Mouse (Mus musculus) mouse trophoblast stem cell (cell line): ENCODE data around the gene Slc27a3.

Experiments used
- in situ Hi-C, 2 experiments: fragments of 300-500 bp; cut with MseI, MboI; formaldehyde crosslinking; loops; 2 replicates in 1 of 2; 3 replicates in 1 of 2; pipeline ENCODE4 v1.15.1; 2025

The Slc27a3 gene

DNA sequence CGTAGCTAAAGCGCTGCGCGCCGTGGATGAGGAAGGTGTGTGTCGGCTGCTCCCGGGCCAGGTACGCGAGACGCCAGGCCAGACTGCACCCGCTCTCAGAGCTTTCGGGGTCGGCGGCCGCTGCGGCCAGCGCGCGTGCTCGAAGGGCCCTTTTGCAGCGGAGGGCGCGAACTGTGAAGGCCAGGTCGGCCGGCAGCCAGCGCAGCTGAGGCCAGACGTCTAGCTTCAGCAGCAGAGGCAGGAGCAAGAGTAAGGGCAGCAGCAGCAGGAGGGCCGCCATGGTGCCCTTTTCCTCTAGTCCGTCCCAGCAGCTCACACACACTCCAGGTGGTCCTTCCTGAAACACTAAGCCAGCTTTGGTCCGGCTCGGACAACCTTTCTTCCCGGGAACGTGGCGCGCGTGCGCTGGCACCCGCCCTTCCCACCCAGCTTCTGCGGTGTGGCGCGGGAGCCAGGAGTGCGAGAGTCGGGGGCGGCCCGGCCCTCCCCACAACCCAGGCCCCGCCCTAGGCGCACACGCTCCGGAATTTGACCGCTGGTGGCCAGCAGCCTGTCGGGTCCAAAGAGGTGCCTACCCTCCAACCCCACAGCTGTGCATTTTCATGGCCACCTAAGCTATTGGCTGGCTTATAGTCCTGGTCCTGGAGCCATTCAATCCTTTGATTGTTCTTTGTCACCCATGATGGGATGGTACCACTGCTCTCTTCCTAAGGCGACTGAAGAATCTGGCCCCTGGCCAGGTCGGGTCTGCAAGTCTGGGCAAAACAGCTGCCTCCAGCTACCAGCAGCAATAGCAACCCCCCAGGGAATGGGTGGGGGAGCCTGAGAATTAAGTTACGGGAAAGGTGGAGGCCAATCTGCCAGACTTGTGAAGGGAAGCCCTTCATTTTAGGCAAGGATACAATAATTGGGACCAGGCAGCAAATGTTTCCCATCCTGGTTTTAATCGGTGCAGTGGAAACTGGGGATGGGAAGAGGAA lies at the start of gene Slc27a3:
TSS of gene Slc27a3 (minus strand) at position 428 of the 980 bp plus-strand sequence.
- in situ Hi-C loops: no loop called here

GRCm38 (mm10) chr3:90437131-90437530 lies 47.4 kb upstream of the Slc27a3 start:
- in situ Hi-C loops: no loop called here

DNA sequence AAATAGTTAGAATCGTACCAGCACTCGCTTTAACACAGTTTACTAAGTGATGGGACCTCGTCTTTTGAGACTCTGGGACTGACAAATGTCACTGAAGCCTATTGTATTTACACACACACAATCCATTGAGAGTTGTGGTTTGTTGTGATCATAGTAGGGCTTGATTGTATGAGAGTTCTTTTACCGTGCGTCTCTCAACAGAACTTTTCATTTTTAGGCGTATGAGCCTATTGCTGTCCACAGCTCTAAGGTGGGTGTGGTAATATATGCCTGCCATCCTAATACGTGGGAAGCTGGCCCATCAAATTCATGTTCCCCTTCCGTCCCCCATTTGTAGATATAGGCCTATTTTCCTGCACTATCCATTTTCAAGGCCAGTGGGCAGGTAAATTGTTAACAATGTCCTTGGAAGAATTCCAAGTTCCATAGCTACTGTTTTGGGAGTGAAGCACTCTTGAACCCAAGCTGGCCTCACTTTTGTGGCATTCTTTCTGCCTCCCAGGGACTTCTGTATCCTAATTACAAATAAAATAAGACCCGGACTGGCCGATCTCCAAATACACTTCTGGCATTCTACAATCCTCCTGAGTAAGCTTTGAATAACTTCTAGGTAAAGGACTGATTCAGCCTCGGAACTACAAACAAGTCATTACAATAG lies 44.5 kb upstream of the Slc27a3 start:
- in situ Hi-C loops: no loop called here

DNA sequence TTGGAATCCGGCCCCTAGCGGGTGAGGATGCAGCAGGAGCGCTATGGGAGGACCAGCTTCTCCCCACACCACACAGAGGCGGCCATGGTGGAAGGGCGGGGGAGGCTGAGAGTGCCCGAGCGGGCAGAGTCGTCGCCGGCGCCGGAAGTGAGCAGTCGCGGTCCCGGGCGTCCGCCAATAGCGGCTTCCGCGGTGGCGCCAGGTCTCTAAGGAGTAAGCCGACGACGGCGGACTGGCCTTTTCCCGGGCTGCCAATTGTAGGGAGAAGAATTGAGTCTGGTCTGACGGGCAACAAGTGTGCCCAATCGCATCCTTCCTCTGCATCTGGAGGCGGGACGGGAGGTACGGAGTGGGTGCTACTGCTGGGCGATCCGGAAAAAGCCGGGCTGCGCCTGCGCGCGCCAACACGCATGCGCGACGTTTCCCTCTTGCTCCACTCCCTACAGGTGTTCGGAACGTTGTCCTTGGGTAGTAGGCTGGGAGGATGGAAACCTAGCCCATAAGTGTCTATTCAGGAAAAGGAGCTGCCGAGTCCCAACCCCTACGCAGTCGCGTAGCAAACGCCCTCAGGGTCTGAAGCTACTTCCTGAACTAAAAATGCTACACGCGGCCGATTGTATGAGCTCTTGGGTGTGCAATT lies 43.8 kb upstream of the Slc27a3 start, which contains the start of gene Ints3:
TSS of gene Ints3 (minus strand) at position 242 of the 640 bp plus-strand sequence.
- in situ Hi-C loops: no loop called here

DNA sequence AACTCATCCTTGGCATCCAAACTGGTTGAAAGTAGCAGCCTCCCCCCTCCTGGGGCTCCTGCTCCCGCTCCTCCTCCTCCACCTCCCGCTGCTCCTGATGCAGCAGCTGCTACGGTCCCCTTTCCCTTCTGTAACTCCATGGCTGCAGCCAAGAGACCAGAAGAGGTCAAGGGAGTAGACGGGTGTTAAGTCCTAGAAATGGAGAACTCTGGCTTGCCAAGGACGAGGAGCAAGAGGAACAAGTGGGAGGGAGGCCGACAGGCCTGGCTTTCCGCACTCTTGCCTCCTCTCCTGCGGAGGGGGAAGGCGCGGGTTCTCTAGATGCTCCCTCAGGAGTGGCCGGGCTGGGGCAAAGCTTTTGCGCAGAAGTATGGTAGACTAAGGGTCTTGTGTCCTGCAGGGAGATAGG lies 43.1 kb upstream of the Slc27a3 start:
- in situ Hi-C loops: no loop called here

GRCm38 (mm10) chr3:90432348-90432747 lies 42.6 kb upstream of the Slc27a3 start:
- in situ Hi-C loops: no loop called here

- in situ Hi-C loops: no loop called here
Observed at GRCm38 (mm10) chr3:90429576-90429975, 39.8 kb upstream of the Slc27a3 start.

DNA sequence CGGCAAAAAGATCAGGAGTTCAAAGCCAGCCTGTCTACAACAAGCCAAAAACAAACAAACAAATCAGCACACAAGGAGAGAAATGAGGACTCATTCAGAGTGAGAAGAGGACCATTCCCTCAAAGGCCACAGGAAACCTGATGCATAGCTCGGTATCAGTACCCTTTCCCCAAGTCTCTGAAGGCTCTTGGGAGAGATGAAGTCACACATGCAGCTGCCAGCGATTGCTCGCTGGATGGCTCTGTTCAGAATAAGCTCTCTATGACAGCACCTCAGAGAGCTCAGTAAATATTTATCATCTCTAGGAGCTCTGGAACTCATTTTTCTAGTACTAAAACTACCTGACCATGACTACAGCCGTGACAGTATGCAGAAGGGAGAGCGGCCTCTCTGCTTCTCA lies 38.4 kb upstream of the Slc27a3 start:
- in situ Hi-C loops: no loop called here

GRCm38 (mm10) chr3:90427574-90427973 lies 37.8 kb upstream of the Slc27a3 start:
- in situ Hi-C loops: no loop called here

GRCm38 (mm10) chr3:90425499-90425898 lies 35.8 kb upstream of the Slc27a3 start:
- in situ Hi-C loops: no loop called here

DNA sequence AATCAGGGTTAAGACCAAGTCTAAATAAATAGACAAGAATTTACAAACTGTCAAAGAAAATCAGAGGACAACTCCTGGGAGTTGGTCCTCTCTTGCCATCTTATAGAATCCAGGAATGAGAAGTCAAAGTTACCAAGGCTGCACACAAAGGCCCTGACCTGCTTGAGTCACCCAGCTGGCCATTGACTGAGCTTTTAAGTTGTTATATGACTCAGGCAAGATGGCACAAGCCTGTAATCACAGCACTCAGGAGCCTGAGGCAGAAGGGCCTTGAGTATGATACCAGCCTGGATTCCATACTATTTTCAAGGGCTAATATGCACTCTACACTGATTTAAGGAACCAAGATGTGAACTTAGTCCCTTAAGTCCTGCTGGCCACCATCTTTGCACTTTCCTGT lies 33.8 kb upstream of the Slc27a3 start:
- in situ Hi-C loops: no loop called here

DNA sequence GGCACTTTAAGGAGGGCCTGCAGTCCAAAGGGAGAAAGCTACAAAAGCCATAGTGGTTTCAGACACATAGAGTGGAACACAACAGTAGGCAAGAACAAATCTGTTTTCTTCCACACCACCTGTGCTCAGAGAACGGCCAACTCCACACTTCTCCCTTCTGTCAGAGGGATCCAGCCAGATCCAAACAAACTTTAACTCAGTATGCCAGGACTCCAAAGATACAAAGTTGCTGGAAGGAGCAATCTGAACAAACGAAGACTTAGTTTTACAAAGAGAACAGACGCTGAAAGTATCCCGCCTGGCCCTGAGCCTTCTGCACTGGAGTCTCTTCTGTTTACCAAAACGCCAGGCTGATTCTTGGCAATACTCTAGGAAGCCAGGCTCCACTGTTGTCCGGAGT lies 31.0 kb upstream of the Slc27a3 start:
- in situ Hi-C loops: no loop called here

GRCm38 (mm10) chr3:90413011-90413396 lies 23.3 kb upstream of the Slc27a3 start:
- in situ Hi-C loops: loop anchor here in 1 of 2 experiments (5.0 kb wide), 1 partner anchor 54 kb away; the partner anchor contains the start of gene Npr1

DNA sequence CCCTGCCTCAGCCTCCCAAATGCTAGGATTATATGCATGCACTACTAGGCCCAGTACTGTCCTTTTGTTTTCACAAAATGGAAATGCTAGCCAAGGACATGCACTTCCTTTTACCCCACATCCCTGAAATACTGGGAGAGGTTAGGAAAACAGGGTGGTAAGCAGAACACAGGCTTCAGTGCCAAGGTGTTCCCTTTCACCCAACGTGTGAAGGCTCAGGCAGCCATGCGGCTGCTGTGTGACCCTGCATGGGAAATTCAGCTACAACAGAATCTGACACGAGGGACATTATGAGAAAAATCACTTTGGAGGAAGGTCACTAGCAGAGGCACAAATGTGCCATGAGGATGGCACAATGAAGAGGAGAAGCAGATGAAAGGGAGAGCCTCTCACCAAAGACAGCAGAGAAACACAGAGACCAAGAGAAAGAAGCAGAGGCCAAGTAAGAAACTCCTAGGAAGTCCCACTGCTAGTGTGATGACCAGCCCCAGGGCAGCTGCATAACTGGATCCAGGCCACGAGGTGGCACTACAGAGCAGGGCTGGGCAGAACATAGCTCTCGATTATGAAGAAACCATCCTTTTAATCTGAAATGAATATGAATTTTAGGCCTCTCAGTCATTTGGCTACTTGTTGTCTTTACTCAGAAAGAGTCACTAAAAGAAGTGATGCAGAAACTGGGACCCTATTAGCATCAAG lies 22.7 kb upstream of the Slc27a3 start:
- in situ Hi-C loops: loop anchor here in 1 of 2 experiments (5.0 kb wide), 1 partner anchor 55 kb away; the partner anchor contains the start of gene Npr1

DNA sequence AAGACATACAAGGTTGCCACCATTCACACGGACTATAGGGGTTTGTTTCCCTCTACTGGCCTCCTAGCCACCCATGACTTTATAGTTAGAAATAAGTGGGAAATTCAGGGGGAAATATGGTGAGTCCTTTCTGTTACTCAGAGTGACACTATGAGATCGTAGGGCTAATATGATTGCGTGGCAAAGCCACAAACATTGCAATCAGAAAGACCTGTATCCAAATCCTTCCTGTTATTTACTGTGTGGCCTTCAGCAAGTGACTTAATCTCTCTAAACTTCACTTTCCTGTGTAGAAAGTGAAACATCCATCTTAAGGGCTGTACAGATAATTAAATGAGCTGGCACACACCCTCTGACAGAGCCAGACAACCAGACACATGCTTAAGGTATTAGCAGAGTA lies 19.0 kb upstream of the Slc27a3 start:
- in situ Hi-C loops: no loop called here

DNA sequence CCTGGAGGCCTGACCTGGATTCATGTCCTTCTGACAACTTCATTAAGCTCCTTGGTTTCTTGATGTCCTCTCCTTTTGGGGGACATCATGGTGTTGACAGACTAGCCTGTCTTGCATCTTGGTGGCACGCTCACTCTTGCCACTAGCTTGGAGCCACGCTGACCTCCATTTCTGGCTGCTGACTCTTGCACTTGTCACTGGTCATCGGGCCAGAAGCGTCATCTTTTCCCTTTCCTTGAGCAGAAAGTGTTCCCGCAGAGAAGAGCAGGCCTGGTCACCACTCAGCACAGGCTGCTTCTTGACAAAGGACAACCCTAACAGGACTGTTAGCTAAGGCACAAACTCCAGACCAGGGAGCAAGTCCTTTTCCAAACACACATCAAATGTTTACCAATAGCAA lies 16.7 kb upstream of the Slc27a3 start:
- in situ Hi-C loops: no loop called here

DNA sequence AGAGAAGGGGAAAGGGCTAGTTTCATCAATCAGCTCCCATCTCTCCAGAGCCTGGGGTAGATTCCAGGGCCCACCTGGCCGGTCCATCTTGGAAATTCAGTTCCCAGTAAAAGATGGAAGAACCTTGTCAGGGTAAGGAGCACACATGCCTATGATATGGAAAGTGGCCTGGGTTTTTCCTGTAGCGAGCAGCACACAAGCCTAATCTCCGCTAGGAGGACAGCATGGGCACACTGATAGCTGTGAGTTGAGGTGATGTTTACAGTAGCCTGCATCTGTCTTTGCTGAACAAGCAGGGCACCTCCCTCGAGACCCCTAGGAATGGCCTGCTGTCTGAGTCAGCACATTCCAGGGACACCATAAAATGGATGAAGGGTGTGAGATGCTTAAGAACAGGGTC lies 14.9 kb upstream of the Slc27a3 start:
- in situ Hi-C loops: no loop called here

- in situ Hi-C loops: no loop called here
Observed at GRCm38 (mm10) chr3:90404121-90404520, 14.4 kb upstream of the Slc27a3 start.

DNA sequence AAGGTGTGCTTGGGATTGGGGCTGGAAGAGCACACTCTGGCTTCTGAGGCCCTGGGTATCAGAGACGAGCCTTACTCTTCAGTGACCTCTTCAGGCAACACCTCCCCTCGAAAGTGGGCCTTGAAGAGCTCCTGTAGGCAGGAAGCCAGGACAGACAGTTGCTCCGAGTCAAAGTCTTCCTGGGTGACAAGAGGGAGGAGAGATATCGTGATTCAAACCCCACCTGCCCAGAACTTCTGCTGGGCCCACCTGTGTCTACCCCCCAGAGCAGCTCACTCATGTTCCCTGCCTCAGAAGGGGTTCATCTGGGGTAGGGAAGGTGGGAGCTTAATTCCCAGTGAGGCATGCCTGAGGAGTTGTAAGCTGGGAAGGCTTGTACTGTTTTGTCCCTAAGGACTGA lies 11.3 kb upstream of the Slc27a3 start:
- in situ Hi-C loops: no loop called here

- in situ Hi-C loops: no loop called here
Observed at GRCm38 (mm10) chr3:90395629-90396028, 5.9 kb upstream of the Slc27a3 start.

- in situ Hi-C loops: no loop called here
Observed at GRCm38 (mm10) chr3:90392661-90393060, 2.9 kb upstream of the Slc27a3 start.
